24 mouse cellular contexts compared by ENCODE assay signal in the genomic region with DNA sequence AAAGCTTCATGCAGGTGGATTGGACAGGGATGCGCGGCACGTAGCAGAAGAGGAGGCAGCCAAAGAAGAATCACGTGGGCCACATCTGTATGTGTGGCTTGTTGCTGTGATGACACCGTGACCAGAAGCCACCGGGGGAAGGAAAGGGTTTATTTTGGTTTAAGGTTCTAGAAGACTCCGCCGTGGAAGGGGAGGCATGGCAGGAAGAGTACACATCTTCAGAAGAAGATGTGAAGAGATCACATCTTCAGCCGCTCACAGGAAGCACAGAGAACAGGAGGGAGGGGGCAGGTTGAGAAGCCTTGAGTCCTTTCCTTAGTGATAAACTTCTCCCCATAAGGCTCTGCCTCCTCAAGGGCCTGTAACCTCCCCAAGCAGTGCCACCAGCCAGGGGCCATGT. TPM values are rescaled to one million over a fixed set of nuclear protein-coding genes. Genes with fewer than 3 reads are reported as not detected.
DNase-seq lines count a peak whose midpoint lies in the region; TF ChIP-seq lines count a peak whose summit lies in the region.
"Had no signal": no experiment of that assay in that cellular context is flagged by ENCODE, and none has a peak within 500 bp of the region (broad histone marks: within the 10 kb centered on the region; RNA-seq: fewer than 3 reads in every experiment).

No protein-coding gene starts in this region.

- H3K4me3 ChIP-seq in lung, adult 2 months (replicated peaks; ENCODE audit: extremely low read depth, low read depth, low read length): no peak overlapping the region
- H3K4me3 ChIP-seq: forebrain, embryonic 13.5 days; hindbrain, embryonic 12.5 days; midbrain, embryonic 10.5 days; myocyte; neural tube, embryonic 13.5 days had no signal

- DNase-seq in thymus, postnatal 0 days (ENCODE audit: low spot score): peak; percentile 77
- no peak for DNase-seq in thymus, postnatal 10 days (ENCODE audit: low spot score in 2 of 2)
- DNase-seq in T-cell, adult 2 months (ENCODE audit: low spot score): peak; percentile 66
- DNase-seq in thymus, postnatal 14 days: peak; percentile 51
- DNase-seq in lung, adult 2 months: no peak
- DNase-seq in spleen, postnatal 4 days (ENCODE audit: low spot score in 2 of 2): no peak
- DNase-seq in adrenal gland, postnatal 4 days (ENCODE audit: low spot score in 2 of 2): no peak
- DNase-seq: adrenal gland, adult 8-10 months; B cell, adult 2 months; cerebellum, adult 8-10 months; cerebellum, postnatal 25 days; gastrocnemius, postnatal 14 days; heart, adult 18-20 months; heart, postnatal 36 days; kidney, adult 11 months; kidney, postnatal 14 days; layer of hippocampus, adult 9-11 months; liver; lung, embryonic 14.5 days had no signal

- 87% methylated on average over 9 of the region's 9 CpGs for WGBS in lung, adult 2 months

- TF ChIP-seq CTCF in lung, adult 2 months (IDR thresholded peaks at IDR 0.05; ENCODE audit: insufficient read depth, low read length): no peak

- no peak for TF ChIP-seq POLR2A in lung, adult 2 months (IDR thresholded peaks at IDR 0.05; ENCODE audit: borderline replicate concordance, extremely low read depth, low read depth, low read length)

- peaks cover 25% of the 10 kb centered on the region for H3K4me1 ChIP-seq in lung, adult 2 months (ENCODE audit: control insufficient read depth, insufficient read depth, low read length)

RNA-seq across cellular contexts. Expression of a gene that starts 8.3 kb away (rescaled TPM):
- 285 and 358 TPM in 2 replicates for polyA plus RNA-seq in thymus, postnatal 0 days (2015; fragmentation: Nextera tagmentation; extraction: Ambion mirVana)
- 166 and 244 TPM in 2 replicates for polyA plus RNA-seq in lung, adult 2 months (2012; rRNA removed)
- total RNA-seq in adrenal gland, postnatal 4 days (2021): 100 to 1,000 TPM; 722 to 725 TPM

RNA-seq across cellular contexts. Expression of a gene that starts 11.2 kb away (rescaled TPM):
- 75.9 and 105 TPM in 2 replicates for polyA plus RNA-seq in thymus, postnatal 0 days (2015; fragmentation: Nextera tagmentation; extraction: Ambion mirVana)
- 11.2 and 14.5 TPM in 2 replicates for polyA plus RNA-seq in lung, adult 2 months (2012; rRNA removed)
- total RNA-seq in adrenal gland, postnatal 4 days (2021): 1 to 10 TPM; 2.2 to 4.2 TPM

RNA-seq across cellular contexts. Expression of a gene that starts 25.0 kb away (rescaled TPM):
- polyA plus RNA-seq in thymus, postnatal 0 days (2015; fragmentation: Nextera tagmentation; extraction: Ambion mirVana): 167 and 184 TPM in 2 replicates
- polyA plus RNA-seq in lung, adult 2 months (2012; rRNA removed): 201 and 250 TPM in 2 replicates
- 100 to 1,000 TPM; 327 to 392 TPM for total RNA-seq in adrenal gland, postnatal 4 days (2021)

RNA-seq across cellular contexts. Expression of a gene that starts 32.7 kb away (rescaled TPM):
- 70.0 and 74.9 TPM in 2 replicates for polyA plus RNA-seq in thymus, postnatal 0 days (2015; fragmentation: Nextera tagmentation; extraction: Ambion mirVana)
- 48.5 and 49.2 TPM in 2 replicates for polyA plus RNA-seq in lung, adult 2 months (2012; rRNA removed)
- 10 to 100 TPM; 24.6 to 27.3 TPM for total RNA-seq in adrenal gland, postnatal 4 days (2021)

RNA-seq across cellular contexts. Expression of a gene that starts 33.5 kb away (rescaled TPM):
- polyA plus RNA-seq in thymus, postnatal 0 days (2015; fragmentation: Nextera tagmentation; extraction: Ambion mirVana): 57.2 and 63.9 TPM in 2 replicates
- polyA plus RNA-seq in lung, adult 2 months (2012; rRNA removed): 84.9 and 102 TPM in 2 replicates
- 10 to 100 TPM; 62.8 to 66.2 TPM for total RNA-seq in adrenal gland, postnatal 4 days (2021)

Comparison
In these comparisons a context has a peak if more than half of its experiments do, and no peak if none do; other contexts are left out.
1. DNase-seq: peak in thymus, postnatal 0 days (single experiment), T-cell, adult 2 months (single experiment) and thymus, postnatal 14 days (single experiment); none in thymus, postnatal 10 days (0 of 2), lung, adult 2 months (single experiment), spleen, postnatal 4 days (0 of 2) and adrenal gland, postnatal 4 days (0 of 2).